Comparison of ENCODE assay signal across 25 mouse cellular contexts in the genomic region with DNA sequence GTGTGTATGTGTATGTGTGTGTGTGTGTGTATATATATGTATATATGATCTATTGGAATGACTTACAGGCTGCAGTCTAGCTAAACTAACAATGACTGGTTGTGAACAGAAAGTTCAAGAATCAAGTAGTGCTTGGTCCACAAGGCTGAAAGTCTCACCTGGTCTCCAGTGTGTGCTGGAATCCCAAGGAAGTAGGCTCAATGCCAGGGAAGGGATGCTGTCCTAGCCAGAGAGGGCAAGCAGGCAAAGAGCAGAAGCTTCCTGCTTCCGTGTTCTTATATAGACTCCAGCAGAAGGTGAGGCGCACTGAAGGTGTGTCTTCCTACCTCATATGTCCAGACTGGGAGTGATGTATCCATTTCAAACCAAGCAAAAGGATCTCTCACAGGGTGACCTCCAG. TPM values are rescaled to one million over a fixed set of nuclear protein-coding genes. Genes with fewer than 3 reads are reported as not detected.
DNase-seq lines count a peak whose midpoint lies in the region; ATAC-seq and TF ChIP-seq lines count a peak whose summit lies in the region.
"Had no signal": no experiment of that assay in that cellular context is flagged by ENCODE, and none has a peak within 500 bp of the region (broad histone marks: within the 10 kb centered on the region; RNA-seq: fewer than 3 reads in every experiment).

No protein-coding gene starts in this region.

- DNase-seq in kidney, postnatal 36 days: peak; percentile 35 to 45
- no peak for DNase-seq in thymus, postnatal 4 days
- DNase-seq: adrenal gland, adult 8-10 months; cerebellum, postnatal 14 days; gastrocnemius, adult 2 months; gastrocnemius, postnatal 36 days; heart, adult 18-20 months; layer of hippocampus, adult 9-11 months; liver, embryonic 13.5 days; right cerebral cortex, postnatal 14 days had no signal

- no peak overlapping the region for H3K4me2 ChIP-seq in intestine, embryonic 16.5 days (ENCODE audit: low read depth, low read length)
- no peak overlapping the region for H3K4me2 ChIP-seq in intestine, embryonic 15.5 days (replicated peaks)
- no peak overlapping the region for H3K4me2 ChIP-seq in kidney, embryonic 14.5 days (replicated peaks; ENCODE audit: low read depth, low read length)
- H3K4me2 ChIP-seq in intestine, postnatal 0 days (replicated peaks; ENCODE audit: low read depth): no peak overlapping the region
- H3K4me2 ChIP-seq: heart, embryonic 13.5 days; limb, embryonic 15.5 days; liver, embryonic 13.5 days; midbrain, embryonic 12.5 days had no signal

- no peaks in the 10 kb centered on the region for H3K27me3 ChIP-seq in intestine, embryonic 16.5 days (replicated peaks; ENCODE audit: control insufficient read depth, insufficient read depth, low read length)
- no peaks in the 10 kb centered on the region for H3K27me3 ChIP-seq in intestine, embryonic 15.5 days (replicated peaks)
- no peaks in the 10 kb centered on the region for H3K27me3 ChIP-seq in kidney, embryonic 14.5 days (ENCODE audit: control insufficient read depth, insufficient read depth, low read length)
- H3K27me3 ChIP-seq in intestine, postnatal 0 days (replicated peaks; ENCODE audit: control insufficient read depth, insufficient read depth, low read length): no peaks in the 10 kb centered on the region
- no peaks in the 10 kb centered on the region for H3K27me3 ChIP-seq in small intestine, adult 2 months (ENCODE audit: control insufficient read depth, insufficient read depth, low read length)
- H3K27me3 ChIP-seq: heart, embryonic 13.5 days; limb, embryonic 15.5 days; liver, embryonic 13.5 days; megakaryocyte, embryonic 14.5 days; midbrain, embryonic 12.5 days had no signal

- H3K9me3 ChIP-seq in intestine, embryonic 16.5 days (ENCODE audit: control insufficient read depth, low read length): no peaks in the 10 kb centered on the region
- no peaks in the 10 kb centered on the region for H3K9me3 ChIP-seq in intestine, embryonic 15.5 days
- no peaks in the 10 kb centered on the region for H3K9me3 ChIP-seq in kidney, embryonic 14.5 days (ENCODE audit: control insufficient read depth, low read length)
- no peaks in the 10 kb centered on the region for H3K9me3 ChIP-seq in intestine, postnatal 0 days (ENCODE audit: control insufficient read depth)
- H3K9me3 ChIP-seq: G1E; heart, embryonic 13.5 days; hindbrain, embryonic 10.5 days; limb, embryonic 10.5 days; limb, embryonic 15.5 days; liver, embryonic 13.5 days; megakaryocyte, embryonic 14.5 days; midbrain, embryonic 12.5 days had no signal

- H3K36me3 ChIP-seq in intestine, embryonic 16.5 days (ENCODE audit: control insufficient read depth, insufficient read depth, low read length): peaks cover 11% of the 10 kb centered on the region
- peaks cover 11% of the 10 kb centered on the region; the same call in 1 of the 2 replicates for H3K36me3 ChIP-seq in intestine, embryonic 15.5 days
- H3K36me3 ChIP-seq in kidney, embryonic 14.5 days (ENCODE audit: control insufficient read depth, insufficient read depth, low read length): peaks cover 37% of the 10 kb centered on the region
- H3K36me3 ChIP-seq in intestine, postnatal 0 days (ENCODE audit: control insufficient read depth, insufficient read depth): peaks cover 37% of the 10 kb centered on the region
- H3K36me3 ChIP-seq in small intestine, adult 2 months (ENCODE audit: control insufficient read depth, insufficient read depth, low read length): peaks cover 27% of the 10 kb centered on the region

- no peak overlapping the region for H3K9ac ChIP-seq in intestine, embryonic 16.5 days (ENCODE audit: low read depth, low read length)
- H3K9ac ChIP-seq in intestine, embryonic 15.5 days: no peak overlapping the region
- H3K9ac ChIP-seq in kidney, embryonic 14.5 days (ENCODE audit: low read depth, low read length): no peak overlapping the region
- H3K9ac ChIP-seq in intestine, postnatal 0 days (ENCODE audit: low read depth, low read length): no peak overlapping the region
- H3K9ac ChIP-seq: heart, embryonic 13.5 days; limb, embryonic 15.5 days; liver, embryonic 13.5 days; midbrain, embryonic 12.5 days had no signal

- WGBS in intestine, embryonic 16.5 days: 91% methylated on average over 2 of the region's 2 CpGs
- WGBS in intestine, embryonic 15.5 days: 84% methylated on average over 2 of the region's 2 CpGs
- WGBS in kidney, embryonic 14.5 days: 91% methylated on average over 2 of the region's 2 CpGs
- 66% methylated on average over 2 of the region's 2 CpGs for WGBS in intestine, postnatal 0 days
- WGBS in small intestine, adult 2 months: 36% methylated on average over 2 of the region's 2 CpGs

- no peak overlapping the region for H3K27ac ChIP-seq in intestine, embryonic 16.5 days (ENCODE audit: low read length)
- no peak overlapping the region for H3K27ac ChIP-seq in intestine, embryonic 15.5 days
- no peak overlapping the region for H3K27ac ChIP-seq in kidney, embryonic 14.5 days (ENCODE audit: low read depth, low read length)
- H3K27ac ChIP-seq in intestine, postnatal 0 days (ENCODE audit: low read depth, low read length): no peak overlapping the region
- 0 out of 2 replicates have a peak overlapping the region, but pooled peaks have one; percentile 4 for H3K27ac ChIP-seq in small intestine, adult 2 months (ENCODE audit: insufficient read depth, low read depth, low read length)
- H3K27ac ChIP-seq: gastrocnemius, adult 2 months; hindbrain, embryonic 10.5 days; limb, embryonic 10.5 days; limb, embryonic 15.5 days; liver, embryonic 13.5 days; midbrain, embryonic 12.5 days had no signal

- TF ChIP-seq POLR2A in small intestine, adult 2 months (IDR thresholded peaks at IDR 0.05; ENCODE audit: low read depth, low read length): no peak

- ATAC-seq in intestine, embryonic 16.5 days: peak; percentile 21; the same call in 1 of the 2 replicates
- ATAC-seq in intestine, embryonic 15.5 days: no peak
- no peak for ATAC-seq in kidney, embryonic 14.5 days (ENCODE audit: low FRiP score, low TSS enrichment)
- peak; percentile 29 for ATAC-seq in intestine, postnatal 0 days
- ATAC-seq: forebrain, embryonic 16.5 days; hindbrain, embryonic 16.5 days had no signal

- peaks cover 10% of the 10 kb centered on the region for H3K4me1 ChIP-seq in intestine, embryonic 16.5 days (ENCODE audit: control insufficient read depth, insufficient read depth, low read length)
- H3K4me1 ChIP-seq in intestine, embryonic 15.5 days (replicated peaks): peaks cover 8% of the 10 kb centered on the region
- H3K4me1 ChIP-seq in kidney, embryonic 14.5 days (ENCODE audit: control insufficient read depth, insufficient read depth, low read length): no peaks in the 10 kb centered on the region
- H3K4me1 ChIP-seq in intestine, postnatal 0 days (replicated peaks; ENCODE audit: control insufficient read depth, insufficient read depth, low read length): no peaks in the 10 kb centered on the region
- H3K4me1 ChIP-seq in small intestine, adult 2 months (ENCODE audit: control insufficient read depth, insufficient read depth, insufficient read length, low read length): peaks cover 15% of the 10 kb centered on the region
- H3K4me1 ChIP-seq: limb, embryonic 10.5 days; midbrain, embryonic 12.5 days had no signal

- no peak for TF ChIP-seq CTCF in intestine, postnatal 0 days (IDR thresholded peaks at IDR 0.05; ENCODE audit: low read depth)
- TF ChIP-seq CTCF in small intestine, adult 2 months (IDR thresholded peaks at IDR 0.05; ENCODE audit: extremely low read depth, insufficient read length, insufficient replicate concordance, low read depth, low read length): no peak

- no peak overlapping the region for H3K4me3 ChIP-seq in intestine, embryonic 16.5 days (ENCODE audit: low read length)
- no peak overlapping the region for H3K4me3 ChIP-seq in intestine, embryonic 15.5 days (replicated peaks)
- no peak overlapping the region for H3K4me3 ChIP-seq in kidney, embryonic 14.5 days (ENCODE audit: low read length)
- H3K4me3 ChIP-seq in intestine, postnatal 0 days (ENCODE audit: low read depth, low read length): no peak overlapping the region
- H3K4me3 ChIP-seq in small intestine, adult 2 months (ENCODE audit: low read depth, low read length): no peak overlapping the region
- H3K4me3 ChIP-seq: erythroblast, embryonic 14.5 days; gastrocnemius, adult 2 months; heart, embryonic 13.5 days; hindbrain, embryonic 10.5 days; limb, embryonic 10.5 days; limb, embryonic 15.5 days; liver, embryonic 13.5 days; megakaryocyte, embryonic 14.5 days; midbrain, embryonic 12.5 days had no signal

RNA-seq across cellular contexts. Expression of a gene that starts 8.6 kb away (rescaled TPM):
- polyA plus RNA-seq in intestine, embryonic 16.5 days (2015; fragmentation: Nextera tagmentation; extraction: Ambion mirVana): 7.9 and 9.6 TPM in 2 replicates
- polyA plus RNA-seq in intestine, embryonic 15.5 days (2015; fragmentation: Nextera tagmentation; extraction: Ambion mirVana): 9.5 and 10.2 TPM in 2 replicates
- polyA plus RNA-seq in kidney, embryonic 14.5 days (2014; fragmentation: Nextera tagmentation; extraction: Ambion mirVana): 8.9 and 13.8 TPM in 2 replicates
- polyA plus RNA-seq in intestine, postnatal 0 days (2015; fragmentation: Nextera tagmentation; extraction: Ambion mirVana): 5.5 and 6.2 TPM in 2 replicates
- polyA plus RNA-seq in small intestine, adult 2 months (2012; rRNA removed): 6.7 and 10.4 TPM in 2 replicates

RNA-seq across cellular contexts. Expression of a gene that starts 27.0 kb away (rescaled TPM):
- 0.76 and 0.80 TPM in 2 replicates for polyA plus RNA-seq in intestine, embryonic 16.5 days (2015; fragmentation: Nextera tagmentation; extraction: Ambion mirVana)
- 1.2 and 1.3 TPM in 2 replicates for polyA plus RNA-seq in intestine, embryonic 15.5 days (2015; fragmentation: Nextera tagmentation; extraction: Ambion mirVana)
- 2.5 and 2.7 TPM in 2 replicates for polyA plus RNA-seq in kidney, embryonic 14.5 days (2014; fragmentation: Nextera tagmentation; extraction: Ambion mirVana)
- 0.34 and 0.46 TPM in 2 replicates for polyA plus RNA-seq in intestine, postnatal 0 days (2015; fragmentation: Nextera tagmentation; extraction: Ambion mirVana)
- polyA plus RNA-seq in small intestine, adult 2 months (2012; rRNA removed): 0.08 and 0.16 TPM in 2 replicates

RNA-seq across cellular contexts. Expression of a gene that starts 30.2 kb away (rescaled TPM):
- 20.4 and 26.9 TPM in 2 replicates for polyA plus RNA-seq in intestine, embryonic 16.5 days (2015; fragmentation: Nextera tagmentation; extraction: Ambion mirVana)
- 24.5 and 29.5 TPM in 2 replicates for polyA plus RNA-seq in intestine, embryonic 15.5 days (2015; fragmentation: Nextera tagmentation; extraction: Ambion mirVana)
- polyA plus RNA-seq in kidney, embryonic 14.5 days (2014; fragmentation: Nextera tagmentation; extraction: Ambion mirVana): 47.1 and 53.0 TPM in 2 replicates
- polyA plus RNA-seq in intestine, postnatal 0 days (2015; fragmentation: Nextera tagmentation; extraction: Ambion mirVana): 4.7 and 5.7 TPM in 2 replicates
- 0.91 and 1.8 TPM in 2 replicates for polyA plus RNA-seq in small intestine, adult 2 months (2012; rRNA removed)

RNA-seq across cellular contexts. Expression of a gene that starts 30.5 kb away (rescaled TPM):
- polyA plus RNA-seq in intestine, embryonic 16.5 days (2015; fragmentation: Nextera tagmentation; extraction: Ambion mirVana): 68.1 and 77.2 TPM in 2 replicates
- 73.1 and 79.8 TPM in 2 replicates for polyA plus RNA-seq in intestine, embryonic 15.5 days (2015; fragmentation: Nextera tagmentation; extraction: Ambion mirVana)
- polyA plus RNA-seq in kidney, embryonic 14.5 days (2014; fragmentation: Nextera tagmentation; extraction: Ambion mirVana): 80.2 and 111 TPM in 2 replicates
- 50.7 and 58.0 TPM in 2 replicates for polyA plus RNA-seq in intestine, postnatal 0 days (2015; fragmentation: Nextera tagmentation; extraction: Ambion mirVana)
- 1.5 and 2.6 TPM in 2 replicates for polyA plus RNA-seq in small intestine, adult 2 months (2012; rRNA removed)

RNA-seq across cellular contexts. Expression of a gene that starts 41.6 kb away (rescaled TPM):
- polyA plus RNA-seq in intestine, embryonic 16.5 days (2015; fragmentation: Nextera tagmentation; extraction: Ambion mirVana): 164 and 173 TPM in 2 replicates
- polyA plus RNA-seq in intestine, embryonic 15.5 days (2015; fragmentation: Nextera tagmentation; extraction: Ambion mirVana): 165 and 181 TPM in 2 replicates
- 182 and 198 TPM in 2 replicates for polyA plus RNA-seq in kidney, embryonic 14.5 days (2014; fragmentation: Nextera tagmentation; extraction: Ambion mirVana)
- 91.8 and 93.7 TPM in 2 replicates for polyA plus RNA-seq in intestine, postnatal 0 days (2015; fragmentation: Nextera tagmentation; extraction: Ambion mirVana)
- polyA plus RNA-seq in small intestine, adult 2 months (2012; rRNA removed): 11.2 and 14.6 TPM in 2 replicates

Comparison
In these comparisons a context has a peak if more than half of its experiments do, and no peak if none do; other contexts are left out.
1. ATAC-seq: peak in intestine, embryonic 16.5 days (single experiment) and intestine, postnatal 0 days (single experiment); none in intestine, embryonic 15.5 days (single experiment) and kidney, embryonic 14.5 days (single experiment).